Mouse (Mus musculus) heart, postnatal 14 days (tissue): ENCODE data around the gene Cfap46. TPM values are rescaled to one million over a fixed set of nuclear protein-coding genes. Genes with fewer than 3 reads are reported as not detected.

Experiments used
- DNase-seq, 2 experiments: peaks; one replicate each; pipeline ENCODE4 v3.0.0; 2021 to 2022
- intact Hi-C: fragments of 180-260 bp; cut with DNase I; formaldehyde crosslinking; loops from one replicate; pipeline ENCODE4 v1.15.1; 2025
- long read RNA-seq, 2 experiments: library from polyadenylated mRNA; stranded (forward); transcript quantifications; one replicate each; pipeline ENCODE4 v2.0.0; 2021
- total RNA-seq, 2 experiments: library from RNA; stranded (reverse); gene quantifications; 2 replicates each; pipeline ENCODE4 v1.2.3; 2021

Gene Cfap46
- total RNA-seq, result under 1 TPM; 0.17 to 0.20 TPM
- long read RNA-seq, experiment 1, result 0 reads
- long read RNA-seq, experiment 2, partial matches to known transcripts, result 0 of 1 reads
- long read RNA-seq, experiment 2, other reads (novel, unspliced or antisense), result 1 of 1 reads

DNA sequence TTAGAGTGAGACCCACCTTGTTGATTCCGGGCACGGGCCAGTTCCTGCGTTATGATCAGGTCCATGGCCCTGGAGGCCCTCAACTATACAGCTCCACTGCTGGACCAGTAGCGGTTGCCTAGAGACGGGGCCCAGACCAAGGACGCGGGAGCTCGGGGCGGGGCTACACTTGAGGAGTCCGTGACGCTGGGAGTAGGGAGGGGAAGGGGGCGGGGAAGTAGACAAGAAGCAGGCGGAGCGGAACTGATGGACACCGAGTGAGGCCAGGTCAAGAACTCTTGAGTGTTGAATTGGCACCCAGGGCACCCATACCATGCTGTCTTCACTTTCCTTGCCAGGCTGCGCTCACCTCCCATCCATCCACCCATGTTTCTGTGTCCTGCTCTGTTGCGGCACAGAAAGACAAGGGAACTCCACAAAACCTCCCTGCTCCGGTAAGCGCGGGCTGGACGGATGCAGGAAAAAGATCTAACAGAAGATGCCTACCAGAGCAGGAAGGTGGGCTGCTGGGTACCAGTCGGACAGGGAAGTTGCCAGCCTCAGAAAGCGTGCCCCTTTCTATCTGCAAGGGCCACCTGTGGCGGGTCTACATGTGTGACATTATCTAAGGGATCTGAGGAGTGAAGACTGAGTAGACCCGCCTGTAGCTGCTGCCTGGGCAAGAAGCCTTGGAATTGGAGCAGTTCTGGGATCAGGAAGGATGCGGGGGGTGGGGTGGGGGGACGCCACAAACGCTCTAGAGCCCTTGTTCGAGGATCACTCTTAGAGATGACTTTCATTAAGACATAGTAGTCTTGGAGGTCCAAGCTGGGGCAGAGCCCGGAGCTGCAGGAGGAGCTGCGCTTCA, at the start of gene Cfap46:
Cfap46 (minus strand) TSS at position 112 of the 847 bp plus-strand sequence.
- intact Hi-C loops, result no loop called here

DNA sequence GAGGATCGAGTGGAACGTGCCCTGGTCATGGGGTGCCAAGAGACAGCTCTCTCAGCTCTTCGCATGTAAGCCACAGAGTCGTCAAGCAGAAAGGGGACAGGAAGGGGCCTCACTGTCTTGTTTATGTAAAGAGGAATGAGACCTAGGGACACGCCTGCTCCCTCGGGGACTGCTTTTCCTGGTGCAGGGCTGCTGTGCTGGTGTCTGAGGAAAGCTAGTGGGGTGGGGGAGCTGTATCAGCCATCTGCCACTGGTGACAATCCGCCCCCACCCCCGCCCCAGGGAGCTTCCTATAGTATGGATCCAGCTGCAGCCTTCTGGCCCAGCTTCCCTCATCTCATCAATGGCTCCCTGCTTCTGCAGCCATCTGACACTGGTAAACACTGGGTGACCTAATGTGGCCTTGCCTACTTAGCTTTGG, 47.7 kb upstream of the Cfap46 start:
- intact Hi-C loops, result no loop called here
- peak; percentile 16 to 30 for DNase-seq

More for the DNA sequence above, at the start of gene Cfap46:
- peak; percentile 78 to 81 for DNase-seq

DNA sequence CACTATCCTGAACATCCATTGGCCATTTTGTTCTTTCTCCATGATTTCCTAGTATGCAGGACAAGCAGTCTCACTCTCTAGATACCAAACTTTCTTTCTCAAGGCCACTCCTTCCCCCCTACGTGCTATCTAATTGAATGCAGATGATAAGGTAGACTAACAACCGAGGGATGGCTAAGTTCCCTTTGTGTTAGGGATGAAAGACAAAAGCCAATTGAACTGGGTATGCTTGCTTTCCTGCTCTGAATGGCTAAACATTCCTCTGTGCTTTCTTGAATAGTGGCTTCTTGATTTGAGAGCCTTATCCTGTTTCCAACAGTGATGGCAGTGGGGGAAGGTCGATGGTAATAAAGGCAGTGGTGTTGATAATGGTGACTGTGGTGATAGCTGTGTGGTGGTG, 43.5 kb upstream of the Cfap46 start:
- DNase-seq, result no peak
- intact Hi-C loops, result no loop called here

DNA sequence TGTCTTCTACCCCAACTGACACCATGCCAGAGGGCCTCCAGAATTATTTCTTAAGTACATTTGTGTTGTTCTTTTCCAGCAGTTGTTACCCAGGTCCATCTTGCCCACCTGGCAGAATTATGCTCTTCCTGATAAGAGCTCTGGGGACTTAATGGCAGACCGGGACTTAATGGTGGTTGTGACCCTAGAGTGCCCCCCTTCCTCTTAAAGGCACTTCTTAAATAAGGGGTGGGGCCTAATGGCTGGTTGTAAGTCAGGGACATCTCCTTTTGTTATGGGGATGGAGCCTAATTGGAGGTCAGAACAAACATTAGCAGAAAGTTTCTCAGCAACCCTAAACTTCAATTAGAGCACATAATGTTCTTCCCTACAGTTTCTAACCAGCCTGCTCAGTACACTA, 42.0 kb upstream of the Cfap46 start:
- intact Hi-C loops, result no loop called here
- no peak for DNase-seq

DNA sequence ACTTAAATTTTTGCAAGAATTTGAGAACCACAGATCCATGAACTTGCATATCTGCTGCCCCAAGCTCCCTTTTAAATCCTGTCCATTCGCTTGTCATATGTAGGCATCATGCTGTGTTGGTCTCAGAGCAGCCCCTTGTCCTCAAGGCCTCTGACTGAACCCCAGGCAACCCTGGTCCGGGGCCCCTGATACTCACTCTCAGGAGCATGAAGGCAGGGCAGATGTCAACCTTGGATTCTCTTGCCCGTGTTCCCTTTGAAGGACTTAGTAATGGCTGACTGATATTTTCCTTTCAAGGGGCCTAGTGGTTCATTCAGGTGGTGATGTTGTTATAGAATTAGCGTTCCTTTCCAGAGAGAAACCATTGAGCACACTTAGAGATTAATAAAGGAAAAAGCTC, 40.4 kb upstream of the Cfap46 start:
- no peak for DNase-seq
- intact Hi-C loops, result no loop called here

DNA sequence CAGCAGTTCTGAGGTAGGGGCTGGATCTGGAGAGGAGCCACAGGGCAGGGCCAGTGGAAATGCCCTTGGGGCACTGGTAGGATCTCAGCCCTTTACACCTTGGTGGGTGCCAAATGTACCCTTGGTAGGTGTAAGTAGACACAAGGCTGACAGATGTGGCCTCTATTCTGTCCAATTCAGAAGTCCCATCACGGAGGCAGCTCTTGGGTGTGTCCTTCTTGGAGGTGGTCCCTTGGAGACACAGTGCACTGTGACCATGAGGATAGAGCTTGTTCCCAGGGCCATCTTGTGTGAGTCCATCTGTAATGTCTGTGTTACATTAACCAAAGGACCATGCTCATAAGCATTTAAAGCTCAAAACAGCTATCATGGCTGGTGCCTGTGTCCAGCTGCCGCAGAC, 37.6 kb upstream of the Cfap46 start:
- no peak for DNase-seq
- intact Hi-C loops, result no loop called here

DNA sequence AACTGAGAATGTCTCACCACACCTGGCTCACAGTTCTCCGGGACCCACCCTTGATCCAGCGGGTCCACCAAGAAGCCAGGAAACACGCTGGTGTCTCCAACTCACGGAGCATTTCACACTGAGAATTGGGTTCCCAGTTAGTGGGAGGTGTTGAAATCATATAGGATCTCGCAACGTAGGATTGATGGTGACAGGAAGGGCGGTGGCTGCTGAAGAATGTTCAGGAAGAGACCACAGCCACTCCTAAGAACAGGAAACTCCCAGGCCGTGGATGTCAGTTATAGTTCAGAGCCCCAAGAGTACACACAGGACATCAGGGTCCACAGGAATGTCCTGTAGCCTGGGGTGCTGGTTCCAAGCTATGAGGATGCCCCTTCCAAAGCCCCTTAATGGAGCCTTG, 34.2 kb upstream of the Cfap46 start:
- intact Hi-C loops, result no loop called here
- DNase-seq, result no peak

DNA sequence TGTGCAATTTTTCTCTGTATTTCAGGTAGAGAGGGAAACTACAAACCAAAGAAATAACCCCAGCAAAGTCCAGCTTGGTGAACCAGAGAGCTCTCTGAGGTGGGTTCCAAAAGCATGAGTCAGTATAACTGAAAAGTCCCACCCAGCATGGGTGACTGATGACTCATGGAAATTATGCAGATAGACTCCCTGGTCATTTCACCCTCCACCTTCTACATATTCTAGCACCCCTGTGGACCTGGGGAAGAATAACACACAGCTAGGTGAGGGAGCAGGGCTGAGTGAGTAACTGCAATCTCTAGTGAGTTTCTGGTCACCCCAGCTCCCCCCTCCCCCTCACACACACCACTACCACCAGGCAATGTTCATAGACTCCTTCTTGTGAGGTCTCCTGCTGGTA, 28.2 kb upstream of the Cfap46 start:
- intact Hi-C loops, result no loop called here
- DNase-seq, result no peak

DNA sequence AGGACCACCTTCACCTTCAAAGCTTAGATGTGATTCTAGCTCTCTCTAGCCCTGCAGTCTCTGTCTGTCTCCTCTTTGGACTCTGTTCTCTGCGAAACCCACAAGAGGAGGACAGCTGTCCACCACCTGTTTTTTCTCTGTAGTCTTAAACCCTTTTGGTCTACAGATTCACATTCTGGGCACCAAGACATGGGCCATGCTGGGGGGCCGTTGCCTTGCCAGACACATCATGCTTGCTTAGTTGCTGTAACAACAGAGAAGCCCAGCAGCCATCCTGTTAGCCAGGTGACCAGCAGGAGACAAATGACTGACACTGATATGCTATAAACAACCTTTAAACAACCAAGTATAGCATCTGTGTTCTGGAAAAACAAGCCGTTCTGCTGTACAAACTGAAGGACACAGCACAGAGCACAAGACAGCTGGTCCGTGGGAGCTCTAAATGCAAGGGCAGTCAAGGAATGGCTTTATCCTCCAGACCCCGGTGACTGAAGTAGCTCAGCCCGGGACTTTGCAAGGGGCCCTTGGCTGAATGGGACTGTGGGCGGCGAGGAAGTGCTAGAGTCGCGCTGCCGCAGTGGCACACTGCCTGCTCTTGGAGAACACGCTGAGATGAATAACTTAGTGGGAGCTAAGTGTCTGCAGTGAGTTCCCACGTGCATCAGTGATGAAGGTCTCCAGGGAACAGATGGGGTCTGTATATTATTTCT, 22.9 kb upstream of the Cfap46 start:
- intact Hi-C loops, result no loop called here
- no peak for DNase-seq

DNA sequence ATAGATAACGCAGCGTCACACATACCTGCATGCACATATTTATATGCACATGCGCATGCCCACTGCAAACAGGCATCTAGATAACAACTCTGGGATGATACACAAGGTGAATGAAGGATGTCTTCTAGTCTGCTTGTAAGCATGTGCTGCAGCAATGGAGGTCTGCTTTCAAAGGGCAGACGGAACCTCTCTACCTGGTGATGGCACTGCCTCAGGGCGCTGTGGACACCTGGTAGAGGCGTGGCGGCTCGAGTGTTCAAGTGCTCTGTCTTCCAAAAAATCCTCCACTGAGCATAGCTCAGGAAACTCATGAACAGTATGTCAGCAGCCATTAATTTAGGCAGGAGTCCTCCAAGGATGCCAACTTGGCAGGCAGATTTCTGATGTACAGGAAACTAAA, 22.2 kb upstream of the Cfap46 start:
- intact Hi-C loops, result no loop called here
- no peak for DNase-seq

DNA sequence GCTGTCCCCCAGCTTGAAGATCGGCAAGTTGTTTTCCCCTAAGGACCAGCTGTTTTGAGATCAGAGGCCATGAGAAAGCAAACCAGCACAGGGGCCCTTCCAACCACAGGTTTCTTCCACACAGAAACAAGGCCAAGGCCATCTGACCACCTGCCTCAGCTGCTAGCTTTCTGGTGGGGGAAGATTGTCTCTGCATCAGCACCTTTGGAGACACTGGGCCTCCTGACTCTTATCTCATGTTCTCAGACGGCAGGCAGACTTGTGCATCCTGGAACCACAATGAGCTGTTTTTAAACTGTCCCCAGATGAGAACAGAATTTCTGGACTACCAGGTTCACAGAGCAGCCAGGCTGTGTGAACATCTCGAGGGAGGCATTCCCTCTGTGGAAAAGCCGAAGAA, 21.5 kb upstream of the Cfap46 start:
- DNase-seq, result no peak
- intact Hi-C loops, result no loop called here

DNA sequence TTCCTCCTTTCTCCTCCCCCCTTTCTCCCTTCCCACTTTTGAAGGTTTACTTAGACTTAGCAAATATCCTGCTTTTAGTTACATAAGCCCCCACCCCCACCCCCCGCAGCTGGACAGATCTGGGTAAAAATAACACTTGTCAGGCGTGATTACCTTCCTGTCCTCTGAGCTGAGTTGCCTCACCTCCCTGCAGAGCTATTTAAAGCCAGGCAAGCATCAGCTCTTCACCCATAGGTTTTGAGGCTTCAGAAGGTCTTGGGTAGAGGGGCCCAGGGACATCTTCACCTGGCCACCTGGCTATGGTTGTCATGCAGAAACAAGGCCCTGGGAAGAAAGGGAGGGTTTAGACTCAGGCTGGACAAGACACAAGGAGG, 20.2 kb upstream of the Cfap46 start:
- intact Hi-C loops, result loop anchor here (1.0 to 5.0 kb wide), 4 partner anchors 43 to 173 kb away; no protein-coding TSS in a partner anchor
- DNase-seq, result no peak

DNA sequence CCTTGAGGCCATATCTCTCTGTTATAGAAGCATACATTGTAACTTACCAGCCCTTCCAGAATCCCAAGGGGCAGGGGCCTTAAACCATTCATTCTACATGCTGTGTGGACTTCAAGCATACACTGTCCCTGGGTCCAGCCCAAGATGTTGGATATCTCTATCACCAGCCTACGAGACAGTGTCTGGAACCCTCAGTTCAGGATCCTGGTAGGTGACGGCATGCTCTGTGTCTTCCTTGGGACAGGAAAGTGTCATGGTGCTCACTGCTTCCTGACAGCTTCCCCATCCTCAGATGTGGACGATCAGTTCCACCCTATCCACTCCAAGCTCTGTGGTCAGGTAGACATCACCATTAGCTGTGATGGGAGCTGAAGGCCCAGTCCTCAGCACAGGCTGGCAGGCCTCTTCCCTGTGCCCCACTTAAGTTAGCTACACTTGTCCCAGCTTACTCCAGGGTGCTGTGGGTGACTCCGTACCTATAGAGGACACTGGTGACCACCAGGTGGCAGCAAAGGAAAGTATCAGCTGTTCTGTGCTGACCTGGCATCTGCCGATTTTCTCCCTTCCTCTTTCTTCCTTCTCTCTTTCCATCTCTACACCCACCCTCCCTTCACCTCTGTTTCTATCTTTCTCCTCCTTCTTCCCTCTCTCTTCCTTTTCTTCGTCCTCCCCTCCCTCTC, 19.7 kb upstream of the Cfap46 start:
- intact Hi-C loops, result loop anchor here (1.0 to 5.0 kb wide), 4 partner anchors 44 to 174 kb away; no protein-coding TSS in a partner anchor
- peak; percentile 78 to 87 for DNase-seq

DNA sequence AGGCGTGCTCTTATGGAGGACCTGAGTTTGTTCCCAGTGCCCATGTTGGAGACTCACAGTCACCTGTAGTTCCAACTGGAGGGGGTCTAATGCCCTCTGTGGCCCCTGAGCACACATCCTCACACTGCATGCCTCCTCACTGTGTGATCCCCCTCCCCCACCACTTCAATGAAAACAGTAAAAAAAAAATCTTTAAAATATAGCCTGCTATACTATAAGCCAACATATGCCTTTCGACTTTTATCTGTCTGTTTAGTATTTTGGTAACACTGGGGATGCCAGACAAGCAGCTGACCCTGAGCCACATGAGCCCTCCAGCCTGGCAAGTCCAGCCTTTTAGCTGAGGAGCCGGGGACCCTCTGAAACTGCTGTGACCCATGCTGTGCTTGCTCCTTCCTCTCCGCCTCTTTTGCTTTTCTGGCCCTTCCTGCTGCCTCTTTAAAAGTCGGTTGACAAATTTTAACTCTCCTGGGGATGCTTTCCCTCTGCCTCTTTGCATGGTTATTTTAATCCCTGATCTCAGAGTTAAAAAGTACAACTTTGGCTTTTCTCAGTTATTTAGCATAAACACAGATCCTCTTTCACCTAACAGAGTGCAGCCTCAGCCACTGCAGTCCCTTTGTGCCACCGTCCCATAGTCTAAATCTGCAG, 18.2 kb upstream of the Cfap46 start:
- no peak for DNase-seq
- intact Hi-C loops, result loop anchor here (2.0 to 5.0 kb wide), 2 partner anchors 45 to 54 kb away; no protein-coding TSS in a partner anchor

DNA sequence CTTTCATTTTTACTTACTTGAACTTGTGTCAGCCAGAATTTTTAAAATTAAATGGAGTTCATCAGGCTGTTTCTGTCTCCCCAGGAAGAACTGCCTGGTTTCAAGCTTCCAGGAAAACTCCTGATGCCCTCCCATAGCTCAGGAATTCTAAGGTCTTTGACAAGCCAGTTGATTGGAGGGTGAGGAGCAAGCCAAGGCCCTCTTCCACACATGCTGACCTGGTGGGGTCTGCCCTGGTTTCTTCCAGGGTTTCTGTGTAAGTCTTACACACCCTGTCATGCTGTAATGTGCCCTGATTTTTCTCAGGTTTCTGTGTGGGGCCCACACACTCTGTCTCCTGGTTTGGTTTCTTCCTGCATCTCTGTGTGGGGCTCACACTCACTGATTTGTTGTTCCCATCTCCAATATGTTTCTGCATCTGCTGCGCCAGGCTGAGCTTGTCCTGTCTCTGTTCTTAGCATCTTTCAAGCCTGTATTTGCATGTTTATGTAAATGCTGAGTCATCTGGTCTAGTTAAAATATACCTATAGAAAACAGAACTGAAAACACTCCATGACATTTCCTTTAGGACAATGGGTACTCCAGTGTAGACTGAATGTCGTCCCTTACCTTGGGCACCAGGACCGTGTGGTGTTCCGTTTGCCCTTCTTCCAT, 9.2 kb upstream of the Cfap46 start:
- DNase-seq, result no peak
- intact Hi-C loops, result no loop called here

DNA sequence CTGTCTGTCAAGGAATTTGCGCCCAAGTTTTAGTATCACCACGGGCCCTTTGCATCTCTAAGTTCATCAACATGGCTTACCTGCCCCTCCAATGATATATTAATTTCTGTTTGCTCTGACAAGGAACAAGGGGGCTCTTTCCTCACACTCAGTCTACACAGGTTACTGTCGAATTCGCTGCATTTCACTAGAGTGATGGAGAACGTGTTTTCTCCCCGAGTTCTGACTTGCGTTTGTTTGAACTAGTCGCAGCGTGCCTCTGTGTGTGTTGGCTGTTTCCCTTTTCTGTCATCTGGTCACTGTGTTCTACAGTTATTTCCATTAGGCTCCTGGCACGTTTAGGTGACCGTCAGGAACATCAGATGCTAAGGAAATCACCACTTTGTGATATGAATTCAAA, 8.6 kb upstream of the Cfap46 start:
- intact Hi-C loops, result no loop called here
- no peak for DNase-seq

DNA sequence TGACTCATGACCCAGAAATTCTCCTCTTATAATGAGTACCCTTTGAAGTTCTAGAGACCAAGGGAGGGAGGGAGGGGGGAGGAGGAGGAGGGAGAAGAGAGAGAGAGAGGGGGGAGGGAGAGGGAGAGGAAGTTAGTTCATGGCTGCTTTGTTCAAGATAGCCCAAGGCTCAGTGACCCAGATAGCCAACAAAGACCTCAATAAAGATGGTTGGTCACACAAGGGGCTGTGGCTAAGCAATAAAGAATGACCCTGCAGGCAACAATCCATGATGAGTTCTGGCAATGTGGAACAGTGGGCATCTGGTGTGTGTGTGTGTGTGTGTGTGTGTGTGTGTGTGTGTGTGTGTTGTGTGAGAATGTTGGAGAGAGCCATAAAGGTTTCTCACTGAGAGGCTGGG, 1.7 kb upstream of the Cfap46 start:
- no peak for DNase-seq
- intact Hi-C loops, result loop anchor here (1.0 kb wide), 1 partner anchor 37 kb away; no protein-coding TSS in a partner anchor

DNA sequence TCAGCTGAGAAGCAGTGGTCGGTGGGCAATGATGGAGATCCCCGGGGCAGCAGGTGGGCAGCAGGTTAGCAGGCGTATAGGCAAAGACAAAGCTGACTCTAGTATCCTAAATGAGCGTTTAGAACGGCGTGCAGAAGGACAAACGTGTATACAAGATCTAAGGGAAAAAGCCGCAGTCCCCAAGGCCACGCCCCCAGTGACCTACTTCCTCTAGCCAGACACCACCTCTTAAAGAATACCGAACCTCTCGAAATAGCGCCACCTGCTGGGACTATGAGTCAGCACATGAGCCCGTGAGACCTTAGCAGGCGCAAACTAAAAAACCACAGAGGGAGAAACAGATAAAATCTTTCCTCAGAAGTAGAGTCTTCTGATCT, 924 bp upstream of the Cfap46 start:
- intact Hi-C loops, result no loop called here
- DNase-seq, result peak; percentile 87 to 93

DNA sequence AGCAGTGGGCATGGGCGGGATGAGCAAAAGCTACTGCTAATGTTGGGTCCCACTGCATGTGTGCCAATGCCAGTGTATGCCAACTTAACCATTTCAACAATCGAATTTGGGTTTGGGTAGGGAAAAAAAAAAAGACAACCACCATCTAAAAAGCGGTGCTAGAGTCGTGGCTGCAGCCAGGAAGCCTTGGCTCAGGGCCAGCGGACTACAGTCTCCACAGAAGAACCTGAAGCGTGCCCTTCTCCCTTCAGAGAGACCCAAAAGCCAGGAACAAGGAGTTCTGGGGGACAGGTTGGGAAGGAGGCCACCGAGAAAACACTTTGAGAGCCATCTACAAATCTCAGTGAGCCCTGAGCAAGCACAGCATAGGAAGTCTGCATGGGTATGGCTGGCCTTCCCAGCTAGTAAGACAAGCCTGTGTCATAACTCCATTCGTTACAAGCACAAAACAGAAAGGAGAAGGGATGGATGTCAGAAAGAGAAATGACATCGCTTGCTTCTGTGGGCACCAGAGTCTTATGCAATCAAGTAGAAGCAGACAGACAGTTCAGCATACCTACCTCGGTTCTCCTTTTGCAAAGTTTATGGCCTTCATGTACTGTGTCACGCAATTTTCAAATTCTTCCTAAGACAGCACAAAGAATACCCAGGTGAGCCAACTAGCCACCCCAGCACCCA, 1.6 kb downstream of the Cfap46 start:
- intact Hi-C loops, result no loop called here
- DNase-seq, result no peak
